Mouse (Mus musculus): Measurements from ENCODE around the gene Ciita.
A peak's percentile ranks its signal among the peaks of the same experiment; 100 is the strongest.

Gene Ciita

GRCm38 (mm10) chr16:10511134-10511520 lies 31.3 kb downstream of the Ciita start:
- no peak for DNase-seq (ENCODE audit: inconsistent age in 2 of 2, low spot score in 1 of 2)

- DNase-seq (ENCODE audit: inconsistent age in 2 of 2, low spot score in 1 of 2): no peak
These were observed 36.2 kb downstream of the Ciita start for GRCm38 (mm10) chr16:10515953-10516572.

- DNase-seq (ENCODE audit: inconsistent age in 2 of 2, low spot score in 1 of 2): no peak
These were observed 38.2 kb downstream of the Ciita start for GRCm38 (mm10) chr16:10518030-10518429.

- peak; percentile 64 to 91 for DNase-seq (ENCODE audit: inconsistent age in 2 of 2, low spot score in 1 of 2)
These were observed 41.2 kb downstream of the Ciita start for GRCm38 (mm10) chr16:10520908-10521614.

GRCm38 (mm10) chr16:10522811-10523210 lies 43.0 kb downstream of the Ciita start:
- DNase-seq (ENCODE audit: inconsistent age in 2 of 2, low spot score in 1 of 2): peak; percentile 64 to 91

- DNase-seq (ENCODE audit: inconsistent age in 2 of 2, low spot score in 1 of 2): no peak
These were observed 43.8 kb downstream of the Ciita start for GRCm38 (mm10) chr16:10523650-10524049.

GRCm38 (mm10) chr16:10524866-10525609 lies 45.2 kb downstream of the Ciita start:
- DNase-seq (ENCODE audit: inconsistent age in 2 of 2, low spot score in 1 of 2): peak in 1 of 2 experiments; percentile 62

- peak in 1 of 2 experiments; percentile 56 for DNase-seq (ENCODE audit: inconsistent age in 2 of 2, low spot score in 1 of 2)
These were observed 45.7 kb downstream of the Ciita start for GRCm38 (mm10) chr16:10525610-10525980.

- DNase-seq (ENCODE audit: inconsistent age in 2 of 2, low spot score in 1 of 2): no peak
These were observed 47.3 kb downstream of the Ciita start for GRCm38 (mm10) chr16:10527046-10527644.

GRCm38 (mm10) chr16:10528382-10528781 lies 48.5 kb downstream of the Ciita start:
- no peak for DNase-seq (ENCODE audit: inconsistent age in 2 of 2, low spot score in 1 of 2)

- DNase-seq (ENCODE audit: inconsistent age in 2 of 2, low spot score in 1 of 2): no peak
These were observed 50.3 kb downstream of the Ciita start for GRCm38 (mm10) chr16:10530179-10530578.

- no peak for DNase-seq (ENCODE audit: inconsistent age in 2 of 2, low spot score in 1 of 2)
These were observed 53.9 kb downstream of the Ciita start for GRCm38 (mm10) chr16:10533781-10534180.

- peak in 1 of 2 experiments; percentile 35 for DNase-seq (ENCODE audit: inconsistent age in 2 of 2, low spot score in 1 of 2)
These were observed 54.7 kb downstream of the Ciita start for GRCm38 (mm10) chr16:10534567-10534966.

GRCm38 (mm10) chr16:10536323-10536722 lies 56.5 kb downstream of the Ciita start:
- no peak for DNase-seq (ENCODE audit: inconsistent age in 2 of 2, low spot score in 1 of 2)

- DNase-seq (ENCODE audit: inconsistent age in 2 of 2, low spot score in 1 of 2): peak in 1 of 2 experiments; percentile 48
These were observed 57.1 kb downstream of the Ciita start for GRCm38 (mm10) chr16:10536961-10537360.

GRCm38 (mm10) chr16:10540763-10541597 lies 61.1 kb downstream of the Ciita start:
- peak in 1 of 2 experiments; percentile 35 for DNase-seq (ENCODE audit: inconsistent age in 2 of 2, low spot score in 1 of 2)

- peak in 1 of 2 experiments; percentile 69 for DNase-seq (ENCODE audit: inconsistent age in 2 of 2, low spot score in 1 of 2)
These were observed 61.7 kb downstream of the Ciita start for GRCm38 (mm10) chr16:10541598-10541930.

- peak in 1 of 2 experiments; percentile 78 for DNase-seq (ENCODE audit: inconsistent age in 2 of 2, low spot score in 1 of 2)
These were observed 62.4 kb downstream of the Ciita start for GRCm38 (mm10) chr16:10542266-10542665.

- DNase-seq (ENCODE audit: inconsistent age in 2 of 2, low spot score in 1 of 2): peak; percentile 97 to 98
These were observed 63.0 kb downstream of the Ciita start, which contains the start of gene Dexi for GRCm38 (mm10) chr16:10542698-10543365. TSS of gene Dexi (minus strand) at chr16:10543054.
